Mouse (Mus musculus) testis, adult 2 months (tissue): ENCODE results near the gene Kcnb1.

Source experiments
- CTCF ChIP-seq: fragments of 200-500 bp; IDR thresholded peaks from 2 replicates; pipeline ENCODE4 v1.5.1; 2012; ENCODE audit warnings: low read depth, mild to moderate bottlenecking, inconsistent platforms, low read length, moderate library complexity; ENCODE audit not compliant: control insufficient read depth, insufficient read depth, insufficient replicate concordance
- POLR2A ChIP-seq: fragments of 200-500 bp; IDR thresholded peaks from 2 replicates; pipeline ENCODE4 v1.6.1; 2012; ENCODE audit warnings: low read depth, mild to moderate bottlenecking, inconsistent platforms, low read length, moderate library complexity; ENCODE audit not compliant: control insufficient read depth

GRCm38 (mm10) chr2:167213666-167214065, 23.7 kb upstream of the Kcnb1 start:
- TF ChIP-seq POLR2A (no peak), CTCF (no peak)
